In the genomic region with DNA sequence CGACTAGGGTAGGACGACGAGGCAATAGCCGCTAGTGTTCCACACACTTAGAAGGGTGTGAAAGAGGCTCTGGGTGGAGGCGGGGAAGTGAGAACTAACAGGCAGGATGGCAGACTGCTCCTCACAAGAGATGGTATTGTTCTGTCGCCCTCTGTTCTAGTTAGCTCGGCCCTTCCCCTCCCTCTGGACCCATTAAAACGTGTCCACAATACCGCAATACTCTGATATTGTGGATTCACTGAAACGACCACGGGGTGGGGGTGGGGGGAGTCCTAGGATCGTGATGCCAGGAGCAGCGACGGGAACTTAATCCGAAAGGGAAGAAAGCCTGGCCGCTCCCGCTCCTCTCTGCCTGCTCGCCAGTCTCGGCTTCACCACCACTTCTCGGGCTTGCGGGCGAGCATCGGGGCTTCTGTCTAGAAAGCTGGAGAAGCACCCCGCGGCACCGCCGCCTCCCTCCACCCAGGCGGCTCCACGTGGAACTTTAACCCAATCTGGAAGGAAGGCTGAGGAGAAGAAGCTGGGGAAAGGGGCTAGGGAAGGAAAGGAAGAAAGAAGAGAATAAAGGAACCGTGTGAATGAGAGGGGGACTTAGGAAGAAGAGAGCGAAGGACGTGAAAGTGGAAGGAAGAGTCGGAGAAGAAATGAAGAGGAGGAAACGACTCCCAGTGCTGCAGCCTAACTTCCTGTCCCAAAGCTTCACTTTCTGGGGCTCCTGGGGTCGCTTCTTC, we compare ENCODE assay signal across 8 mouse cellular contexts. TPM values are rescaled to one million over a fixed set of nuclear protein-coding genes. Genes with fewer than 3 reads are reported as not detected.
DNase-seq lines count a peak whose midpoint lies in the region; ATAC-seq and TF ChIP-seq lines count a peak whose summit lies in the region.

No protein-coding gene starts in this region.

- H3K36me3 ChIP-seq in liver, embryonic 11.5 days (ENCODE audit: control insufficient read depth, insufficient read depth, low read length) = no peaks in the 10 kb centered on the region
- no peaks in the 10 kb centered on the region for H3K36me3 ChIP-seq in neural tube, embryonic 15.5 days

- WGBS in liver, embryonic 11.5 days = 1% methylated on average over 35 of the region's 35 CpGs
- under 1% methylated on average over 35 of the region's 35 CpGs for WGBS in neural tube, embryonic 15.5 days

- no peak overlapping the region for H3K9ac ChIP-seq in liver, embryonic 11.5 days (ENCODE audit: low read depth, low read length)
- H3K9ac ChIP-seq in neural tube, embryonic 15.5 days (replicated peaks) = no peak overlapping the region; the same call in 1 of the 2 replicates

- peaks cover 7% of the 10 kb centered on the region for H3K4me1 ChIP-seq in liver, embryonic 11.5 days (replicated peaks; ENCODE audit: control insufficient read depth, insufficient read depth, low read length)
- H3K4me1 ChIP-seq in neural tube, embryonic 15.5 days = peaks cover 32% of the 10 kb centered on the region

- peak overlapping the region; percentile 63 for H3K4me2 ChIP-seq in liver, embryonic 11.5 days
- peak overlapping the region; percentile 47 for H3K4me2 ChIP-seq in neural tube, embryonic 15.5 days

- TF ChIP-seq CTCF in left cerebral cortex, adult 2 months (IDR thresholded peaks at IDR 0.05) = no peak

- H3K27ac ChIP-seq in liver, embryonic 11.5 days (ENCODE audit: low read depth, low read length) = no peak overlapping the region
- no peak overlapping the region for H3K27ac ChIP-seq in neural tube, embryonic 15.5 days (replicated peaks)
- no peak overlapping the region for H3K27ac ChIP-seq in left cerebral cortex, adult 2 months

- peak; percentile 34 for ATAC-seq in granulocyte monocyte progenitor cell, adult 5-6 weeks (replicated peaks; ENCODE audit: poor library complexity, severe bottlenecking)
- ATAC-seq in liver, embryonic 11.5 days (replicated peaks; ENCODE audit: low FRiP score) = no peak
- ATAC-seq in neural tube, embryonic 15.5 days (ENCODE audit: low FRiP score) = no peak

- intact Hi-C loops in left cerebral cortex, postnatal 4 days (cut with DNase I) = loop anchor here (5.0 kb wide), 1 partner anchor 239 kb away; no protein-coding TSS in a partner anchor
- intact Hi-C loops in left cerebral cortex, adult 2 months (cut with DNase I) = loop anchor here (5.0 kb wide), 1 partner anchor 1896 kb away; no protein-coding TSS in a partner anchor

- no peaks in the 10 kb centered on the region for H3K9me3 ChIP-seq in liver, embryonic 11.5 days (ENCODE audit: control insufficient read depth, low read length)
- H3K9me3 ChIP-seq in neural tube, embryonic 15.5 days (replicated peaks) = no peaks in the 10 kb centered on the region

- H3K4me3 ChIP-seq in liver, embryonic 11.5 days (ENCODE audit: low read depth, low read length) = peak overlapping the region; percentile 40
- peak overlapping the region; percentile 30 for H3K4me3 ChIP-seq in neural tube, embryonic 15.5 days (replicated peaks)
- H3K4me3 ChIP-seq in left cerebral cortex, adult 2 months = no peak overlapping the region; the same call in 1 of the 2 replicates

- H3K27me3 ChIP-seq in liver, embryonic 11.5 days (replicated peaks; ENCODE audit: control insufficient read depth, insufficient read depth, low read length) = peaks cover 99% of the 10 kb centered on the region
- H3K27me3 ChIP-seq in neural tube, embryonic 15.5 days (replicated peaks) = peaks cover 64% of the 10 kb centered on the region

- peak; percentile 49 for DNase-seq in left cerebral cortex, postnatal 4 days
- no peak for DNase-seq in left cerebral cortex, adult 9 months (ENCODE audit: low spot score in 2 of 2)
- DNase-seq in NIH3T3 (ENCODE audit: low read depth) = peak; percentile 72
- no peak for DNase-seq in liver, embryonic 11.5 days (ENCODE audit: low spot score)
- DNase-seq in left cerebral cortex, adult 2 months (ENCODE audit: extremely low spot score in 1 of 2, low spot score in 2 of 2) = no peak
- no peak for DNase-seq in adrenal gland, adult 2 months

RNA-seq across cellular contexts. Expression of gene Lhx9, which starts 4.9 kb away (rescaled TPM):
- 1 to 10 TPM; 1.8 to 4.9 TPM for total RNA-seq in left cerebral cortex, postnatal 4 days (2021)
- total RNA-seq in granulocyte monocyte progenitor cell, adult 5-6 weeks (2014; fragmentation: Nextera tagmentation) = not detected in 2 replicates
- total RNA-seq in granulocyte monocyte progenitor cell, adult 5-6 weeks (2017) = not detected in 2 replicates
- polyA plus RNA-seq in liver, embryonic 11.5 days (2014; fragmentation: Nextera tagmentation; extraction: Ambion mirVana) = 2.5 and 3.8 TPM in 2 replicates
- 2.8 and 4.5 TPM in 2 replicates for polyA plus RNA-seq in neural tube, embryonic 15.5 days (2015; fragmentation: Nextera tagmentation; extraction: Ambion mirVana)
- total RNA-seq in left cerebral cortex, adult 2 months (2021) = 1 to 10 TPM in 1 of 2 experiments, under 1 TPM in 1; 0.48 to 1.2 TPM
- total RNA-seq in adrenal gland, adult 2 months (2021) = not detected
- 0.09 TPM in 1 of 2 replicates, not detected in the other for polyA plus RNA-seq in adrenal gland, adult 2 months (2012; rRNA removed)

RNA-seq across cellular contexts. Expression of gene 2310009B15Rik, which starts 13.1 kb away (rescaled TPM):
- total RNA-seq in left cerebral cortex, postnatal 4 days (2021) = 10 to 100 TPM; 14.7 to 17.2 TPM
- total RNA-seq in granulocyte monocyte progenitor cell, adult 5-6 weeks (2014; fragmentation: Nextera tagmentation) = 13.2 and 22.3 TPM in 2 replicates
- total RNA-seq in granulocyte monocyte progenitor cell, adult 5-6 weeks (2017) = 10.2 and 15.2 TPM in 2 replicates
- 27.8 and 31.4 TPM in 2 replicates for polyA plus RNA-seq in liver, embryonic 11.5 days (2014; fragmentation: Nextera tagmentation; extraction: Ambion mirVana)
- 29.8 and 32.1 TPM in 2 replicates for polyA plus RNA-seq in neural tube, embryonic 15.5 days (2015; fragmentation: Nextera tagmentation; extraction: Ambion mirVana)
- total RNA-seq in left cerebral cortex, adult 2 months (2021) = 10 to 100 TPM; 13.0 to 14.5 TPM
- 10 to 100 TPM; 13.1 to 18.2 TPM for total RNA-seq in adrenal gland, adult 2 months (2021)
- polyA plus RNA-seq in adrenal gland, adult 2 months (2012; rRNA removed) = 35.0 and 45.3 TPM in 2 replicates

Comparison
In these comparisons a context has a peak if more than half of its experiments do, and no peak if none do; other contexts are left out.
1. DNase-seq: peak in left cerebral cortex, postnatal 4 days (single experiment) and NIH3T3 (single experiment); none in left cerebral cortex, adult 9 months (0 of 2), liver, embryonic 11.5 days (single experiment), left cerebral cortex, adult 2 months (0 of 2) and adrenal gland, adult 2 months (single experiment).